Mouse (Mus musculus) ovary, postnatal 36 days (tissue): ENCODE measurements around the gene Phlda1.

ENCODE experiments used
- DNase-seq: peaks from one replicate; pipeline ENCODE4 v3.0.0; 2022; ENCODE audit warnings: low spot score, mixed read lengths

The Phlda1 gene

DNA sequence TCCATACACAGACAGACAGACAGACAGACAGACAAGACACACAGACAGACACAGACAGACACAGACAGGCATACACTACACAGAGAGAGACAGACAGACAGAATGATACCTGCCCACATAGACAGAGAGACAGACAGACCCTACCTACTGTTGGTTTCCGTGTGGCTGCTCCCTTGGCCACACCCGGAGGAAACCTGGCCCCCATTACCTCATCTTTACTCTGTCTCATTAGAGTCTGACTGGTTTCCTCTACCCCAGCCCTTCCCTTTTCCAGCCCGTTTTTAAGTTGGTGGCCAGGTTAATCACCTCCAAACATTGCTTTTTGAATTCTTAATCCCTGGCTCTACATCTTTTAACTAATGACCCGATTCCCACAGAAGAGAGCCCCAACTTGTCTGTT lies 22.2 kb downstream of the Phlda1 start:
- no peak for DNase-seq

DNA sequence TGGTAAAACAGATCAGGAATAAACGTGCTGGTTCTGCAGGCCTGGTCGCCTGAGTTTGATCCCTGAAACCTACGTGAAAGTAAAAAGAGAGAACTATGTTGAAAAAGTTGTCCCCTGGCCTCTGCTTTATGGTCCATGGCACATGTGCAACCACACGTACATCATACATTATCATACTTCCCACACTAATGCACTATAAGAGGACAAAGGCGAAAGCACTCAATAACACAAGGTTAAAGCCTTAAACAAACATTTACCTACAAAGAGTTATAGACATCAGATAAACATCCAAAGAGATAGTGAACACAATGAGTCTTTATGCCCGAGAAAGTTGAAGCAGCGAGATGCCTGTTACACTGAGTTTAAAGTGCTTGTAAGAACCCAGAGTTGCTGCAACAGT lies 24.3 kb downstream of the Phlda1 start:
- DNase-seq = no peak

DNA sequence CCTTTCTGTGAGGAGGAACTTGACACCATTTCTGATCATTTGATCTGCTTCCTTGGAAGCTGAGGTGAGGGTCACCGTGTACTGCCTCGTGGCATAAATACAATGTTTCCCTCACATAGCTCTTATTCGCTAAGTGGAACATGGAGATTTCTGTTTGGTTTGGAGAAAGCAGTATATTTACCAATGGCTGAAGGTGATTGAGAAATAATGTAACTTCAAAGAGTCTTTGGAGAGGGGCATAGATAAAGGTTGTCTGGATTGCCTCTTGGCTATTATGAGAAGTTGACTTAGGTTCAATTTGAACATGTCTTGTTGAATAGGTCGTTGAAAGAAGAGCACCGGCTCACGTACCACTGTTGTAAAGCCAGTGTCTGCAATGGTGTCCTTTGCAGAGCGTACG lies 28.6 kb downstream of the Phlda1 start:
- no peak for DNase-seq

DNA sequence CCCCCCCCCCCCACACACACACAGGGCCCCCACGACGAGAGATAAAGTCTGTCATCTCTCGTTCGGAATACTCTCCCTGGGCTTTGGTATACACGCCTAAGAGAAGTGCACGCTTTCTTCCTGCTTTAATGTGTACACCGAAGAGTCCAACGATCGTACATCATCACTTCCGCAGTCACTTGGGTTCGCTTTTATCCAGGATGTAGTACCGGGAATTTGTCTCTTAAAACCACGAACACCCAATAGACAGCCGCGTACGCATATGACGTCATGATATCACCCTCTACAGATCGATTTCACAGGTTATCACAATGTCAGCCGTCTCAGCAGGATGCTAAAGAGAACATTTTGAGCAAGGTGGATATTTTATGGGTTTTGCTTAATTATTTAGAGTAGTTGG lies 31.3 kb downstream of the Phlda1 start:
- no peak for DNase-seq

DNA sequence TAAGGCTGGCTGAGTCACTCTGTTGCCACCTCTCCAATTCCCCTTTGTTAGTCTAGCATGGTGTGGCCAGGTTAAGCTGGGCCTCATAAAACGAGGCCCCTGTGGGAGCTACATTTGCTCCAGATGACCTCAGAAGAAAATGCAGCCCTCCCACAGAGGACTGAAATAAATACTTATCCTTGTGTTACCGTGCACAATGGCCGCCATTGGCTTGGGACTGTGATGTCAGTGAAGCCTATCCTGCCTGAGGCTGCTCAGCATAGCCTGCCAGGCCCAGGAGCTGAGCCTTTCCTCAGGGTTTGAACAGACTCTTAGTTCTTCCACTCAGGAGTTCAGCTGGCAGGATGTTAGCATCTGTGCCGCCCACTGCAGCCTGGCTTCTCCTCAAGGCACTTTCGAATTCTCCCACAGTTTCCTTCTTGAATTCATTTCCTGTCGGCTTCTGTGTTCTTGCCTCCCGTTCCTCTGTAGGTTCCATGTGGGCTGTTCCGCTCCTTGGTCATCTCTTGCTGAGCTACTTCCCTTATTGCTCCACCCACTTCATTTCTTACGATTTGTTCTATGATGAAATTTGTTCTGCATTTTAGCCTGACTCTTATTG lies 33.7 kb downstream of the Phlda1 start:
- peak; percentile 13 for DNase-seq

DNA sequence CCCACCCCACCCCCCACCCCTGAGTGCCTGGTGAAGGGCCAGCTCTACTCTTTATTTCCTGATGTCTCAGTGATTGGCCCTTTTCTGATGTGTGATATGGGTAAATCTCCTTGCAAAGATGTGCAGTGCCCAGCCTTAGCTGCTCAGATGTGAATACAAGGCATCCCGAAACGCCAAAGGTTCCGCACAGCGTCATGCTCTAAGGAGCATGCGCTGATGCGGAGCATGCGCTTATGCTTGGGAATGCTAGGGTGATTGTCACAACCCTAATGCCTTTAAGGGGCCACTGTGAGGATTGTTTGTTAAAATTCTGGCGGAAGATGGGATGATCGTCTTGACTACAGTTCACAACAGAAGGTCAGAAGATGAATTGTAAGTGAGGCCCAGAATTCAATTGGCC lies 34.6 kb downstream of the Phlda1 start:
- DNase-seq = no peak

DNA sequence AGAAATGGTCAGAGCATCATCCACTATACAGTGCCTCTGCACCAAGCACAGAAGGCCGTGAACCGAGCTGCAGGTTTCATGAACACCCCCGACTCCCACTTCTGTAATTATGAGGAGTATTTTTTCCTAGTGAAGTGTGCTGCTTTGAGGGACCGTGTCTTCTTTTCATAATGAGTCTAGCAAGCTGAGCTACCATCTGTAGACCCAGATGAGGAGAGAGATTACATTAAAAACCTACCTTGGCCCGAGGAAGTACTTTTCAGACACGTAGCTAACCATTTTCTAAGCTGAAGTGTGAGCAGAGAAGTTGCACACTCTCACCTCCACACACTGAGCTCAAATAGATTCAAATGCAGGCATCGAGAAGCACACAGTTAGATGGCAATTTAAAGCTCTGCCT lies 37.0 kb downstream of the Phlda1 start:
- no peak for DNase-seq

DNA sequence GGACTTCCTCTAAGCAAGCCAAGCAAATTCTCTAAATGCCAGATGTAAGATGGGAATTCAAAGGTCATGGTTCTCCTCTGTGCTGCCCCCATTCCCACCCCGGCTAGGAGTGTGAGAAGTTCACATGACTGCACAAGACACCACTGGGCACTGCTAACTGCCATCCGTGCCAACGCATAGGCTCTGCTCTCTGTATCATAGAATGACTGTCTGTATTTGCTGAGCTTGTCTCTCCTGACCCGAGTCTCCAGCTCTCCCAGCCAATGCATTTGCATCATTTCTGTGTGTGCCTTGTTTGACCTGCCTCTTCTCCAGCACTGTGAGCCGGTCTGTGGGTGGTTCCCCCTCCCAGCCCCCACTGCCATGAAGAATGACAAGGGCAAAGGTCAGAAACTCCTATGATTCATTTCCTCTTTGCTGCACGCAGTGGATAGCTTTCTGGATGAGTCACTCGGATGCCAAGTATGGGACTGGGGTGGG lies 37.7 kb downstream of the Phlda1 start:
- no peak for DNase-seq

DNA sequence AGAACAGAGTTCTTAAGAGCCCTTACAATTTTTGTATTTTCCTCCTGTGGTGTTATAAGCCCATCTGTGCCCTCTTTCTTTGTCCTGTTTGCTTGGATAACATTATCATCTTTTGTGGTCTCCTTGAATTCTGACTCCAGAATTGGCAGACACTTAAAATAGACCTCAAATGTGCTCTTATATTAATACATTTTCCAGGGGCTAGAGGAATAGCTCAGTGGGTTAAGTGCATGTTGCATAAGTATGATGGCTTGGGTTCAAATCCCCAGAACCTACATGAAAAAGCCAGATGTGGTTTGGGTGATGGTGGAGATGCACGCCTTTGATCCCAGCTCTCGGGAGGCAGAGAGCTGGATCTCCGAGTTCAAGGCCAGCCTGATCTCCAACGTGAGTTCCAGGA lies 38.2 kb downstream of the Phlda1 start:
- no peak for DNase-seq

DNA sequence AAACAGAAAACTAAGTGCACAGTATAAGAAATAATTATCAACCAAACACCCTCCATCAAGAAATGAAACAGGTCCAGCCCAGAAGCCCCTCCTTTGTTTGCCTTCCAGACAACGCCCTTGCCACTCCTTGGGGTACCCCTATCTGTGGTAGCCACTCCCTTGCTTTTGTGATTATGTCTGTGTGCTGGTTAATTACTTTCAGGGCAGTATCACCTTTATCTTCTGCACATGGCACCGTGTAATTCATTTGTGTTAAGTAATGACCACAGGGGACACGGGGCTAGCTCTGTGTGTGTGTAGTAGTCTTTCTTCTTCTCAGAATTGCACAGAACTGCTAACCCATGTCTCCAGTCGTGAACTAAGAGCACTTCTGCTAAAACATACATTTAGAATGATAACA lies 39.6 kb downstream of the Phlda1 start:
- DNase-seq = no peak

DNA sequence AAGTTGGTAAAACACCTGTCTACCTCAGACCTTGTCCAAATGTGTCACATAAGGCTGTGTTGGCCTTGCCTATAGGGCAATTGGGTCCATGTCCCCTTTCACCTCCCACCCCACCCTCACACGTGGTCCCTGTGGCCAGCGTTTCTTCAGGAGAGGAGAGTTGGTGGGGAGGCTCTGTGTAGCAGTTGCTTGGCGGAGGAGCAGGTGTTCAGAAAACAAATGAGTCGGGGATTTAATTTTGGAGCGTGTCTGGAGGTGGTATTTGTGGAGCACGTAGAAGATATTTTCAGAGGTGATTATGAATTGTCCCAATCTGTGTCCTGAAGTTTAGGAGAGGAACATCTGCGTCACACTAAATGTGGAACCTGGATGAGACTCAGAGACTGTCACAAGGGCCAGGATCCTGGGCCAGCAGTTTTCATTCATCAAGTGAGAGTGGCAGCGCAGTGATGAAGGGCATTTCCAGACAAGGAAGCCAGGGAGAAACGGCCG lies 41.8 kb downstream of the Phlda1 start:
- no peak for DNase-seq

DNA sequence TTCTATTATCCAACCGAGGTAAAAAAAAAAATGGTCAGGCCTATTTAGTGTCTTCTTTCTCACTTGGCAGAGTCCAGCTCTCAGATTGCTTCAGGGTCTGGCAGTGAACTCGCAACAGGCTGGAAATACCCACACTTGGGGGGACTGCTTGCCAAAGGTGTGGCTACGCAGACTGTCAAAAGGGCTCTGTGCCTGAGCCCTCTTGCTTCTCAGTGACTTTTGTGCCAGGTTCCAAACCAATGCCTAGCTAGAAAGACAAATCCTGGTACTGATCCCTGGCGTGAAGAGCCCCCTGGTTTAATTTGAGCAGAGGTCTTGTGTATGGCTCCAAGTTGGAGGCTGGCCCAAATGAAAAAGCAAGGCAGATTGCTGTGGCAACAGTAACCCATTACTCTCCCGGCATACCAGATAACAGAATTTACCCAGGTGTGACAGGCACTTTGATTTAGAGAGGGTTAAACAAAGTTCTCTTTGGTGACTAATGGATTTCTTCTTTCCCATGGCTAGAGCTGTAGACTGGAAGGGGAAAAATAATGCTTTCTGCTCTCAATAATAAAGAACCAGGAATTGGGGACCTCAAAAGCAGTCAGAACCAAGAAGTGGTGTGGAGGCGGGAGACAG lies 44.1 kb downstream of the Phlda1 start:
- no peak for DNase-seq

DNA sequence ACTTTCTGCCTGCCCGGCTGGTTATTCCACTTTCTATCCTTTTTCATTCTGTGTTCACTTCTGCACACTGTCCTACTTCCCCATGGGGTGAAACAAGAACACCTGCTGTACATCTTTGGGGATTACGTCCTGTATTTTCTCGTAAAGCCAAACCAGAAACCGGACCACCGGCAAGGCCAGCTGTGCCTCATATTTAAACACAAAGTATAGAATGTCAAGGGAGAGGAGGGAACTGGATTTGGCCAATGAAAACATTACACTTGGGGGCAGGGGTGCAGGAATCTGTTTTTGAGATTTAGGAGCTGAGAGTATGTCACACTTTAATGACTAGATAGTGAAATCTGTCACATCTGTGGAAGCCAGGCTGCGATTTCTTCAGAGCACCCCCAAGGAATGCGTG lies 47.6 kb downstream of the Phlda1 start:
- DNase-seq = no peak

DNA sequence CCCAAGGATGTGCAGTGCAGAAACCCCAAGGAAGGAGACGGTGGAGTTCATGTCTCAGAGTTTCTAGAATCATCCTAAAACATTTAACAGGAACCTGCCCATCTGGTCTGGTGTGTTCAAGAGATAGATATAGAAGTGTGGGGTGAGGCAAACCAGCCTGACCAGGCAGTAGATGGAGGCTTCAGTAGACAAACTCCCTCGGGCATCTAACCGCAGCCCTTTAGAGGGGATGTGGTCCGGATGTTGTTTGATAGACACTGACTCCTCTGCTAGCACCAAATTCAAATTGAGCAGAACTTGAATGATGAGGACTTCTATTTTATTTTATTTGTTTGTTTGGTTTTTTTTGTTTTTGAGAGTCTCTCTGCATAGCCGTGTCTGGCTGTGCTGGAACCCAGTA lies 48.6 kb downstream of the Phlda1 start:
- DNase-seq = no peak

DNA sequence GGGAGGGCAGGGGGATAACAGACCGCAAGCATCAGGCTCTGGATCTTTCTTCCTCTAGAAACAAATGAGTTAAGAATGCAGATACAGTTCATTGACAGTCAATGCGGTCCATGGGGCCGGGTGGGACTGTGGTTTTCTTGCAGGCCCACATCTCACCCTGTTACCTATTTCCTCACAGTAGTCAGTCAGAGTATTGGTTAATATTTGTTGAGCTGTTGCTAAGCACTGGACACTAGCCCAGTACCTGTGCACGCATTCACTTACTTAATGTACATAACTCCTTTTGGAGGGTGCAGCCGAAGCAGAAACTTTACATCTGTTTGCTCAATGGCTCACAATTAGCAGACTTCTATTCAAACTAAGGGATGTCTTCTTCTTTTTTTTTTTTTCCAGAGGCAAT lies 52.1 kb downstream of the Phlda1 start:
- no peak for DNase-seq
